Mouse (Mus musculus) cortical plate, adult 2 months (tissue): ENCODE data around the gene Acin1.
A peak's percentile ranks its signal among the peaks of the same experiment; 100 is the strongest.

Source experiments
- CTCF ChIP-seq: fragments of 200-500 bp; IDR thresholded peaks from 2 replicates; pipeline ENCODE4 v1.5.1; 2011; ENCODE audit warnings: mild to moderate bottlenecking, control low read depth, low read length; ENCODE audit not compliant: insufficient read depth; ENCODE audit errors: extremely low read depth
- POLR2A ChIP-seq: fragments of 200-500 bp; IDR thresholded peaks from 2 replicates; pipeline ENCODE4 v1.6.1; 2011; ENCODE audit warnings: mild to moderate bottlenecking, low read length, control low read depth; ENCODE audit not compliant: insufficient read depth; ENCODE audit errors: extremely low read depth

DNA sequence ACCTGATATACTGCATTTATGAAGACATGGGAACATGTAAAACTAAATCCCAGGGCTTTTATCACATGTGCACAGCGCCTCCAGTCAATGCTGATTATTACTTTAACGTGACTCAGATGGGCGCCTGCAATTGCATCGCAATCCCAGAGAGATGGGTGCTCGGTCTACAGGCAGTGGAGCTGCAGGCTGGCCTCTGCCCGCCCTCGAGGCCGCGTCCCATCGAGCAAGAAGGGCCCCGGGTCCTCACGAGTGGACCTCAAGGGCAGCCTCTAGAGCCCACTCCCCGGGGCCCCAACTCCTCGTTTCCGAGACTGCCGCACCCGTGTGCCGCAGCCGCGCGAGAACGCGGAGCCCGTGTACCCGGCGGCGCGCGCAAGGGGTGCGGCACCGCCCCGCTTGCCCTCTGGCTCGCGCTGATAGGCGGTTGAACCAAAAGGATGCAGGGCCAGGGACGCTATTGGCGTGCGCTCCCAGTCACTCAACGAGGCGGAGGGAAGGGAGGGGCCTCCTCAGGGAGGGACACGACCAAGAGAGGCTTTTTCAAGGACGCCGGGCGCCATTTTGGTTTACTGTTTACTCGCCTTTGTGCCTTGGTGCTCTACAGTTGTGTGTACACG, 83.6 kb downstream of the Acin1 start:
- TF ChIP-seq CTCF, result no peak
- TF ChIP-seq POLR2A, result peak; percentile 55
